Mouse (Mus musculus) gastrocnemius, postnatal 10 days (tissue): ENCODE data around the gene Rnase9. TPM values are rescaled to one million over a fixed set of nuclear protein-coding genes. Genes with fewer than 3 reads are reported as not detected.

Experiments used
- total RNA-seq, 2 experiments: library from RNA; stranded (reverse); gene quantifications; 2 replicates each; pipeline ENCODE4 v1.2.3; 2021

The Rnase9 gene
- total RNA-seq, 2 experiments from 2014 or later = not detected

Other genes with a start within 250 kb of the Rnase9 start
- not detected for gene Ccnb1ip1, start 234.1 kb downstream of the Rnase9 start, total RNA-seq
- 10 to 100 TPM; 14.0 to 20.2 TPM for gene Parp2, start 234.0 kb downstream of the Rnase9 start, total RNA-seq
- 10 to 100 TPM in 1 of 2 experiments, 1 to 10 TPM in 1; 9.6 to 11.1 TPM for gene Tep1, start 171.3 kb downstream of the Rnase9 start, total RNA-seq
- 100 to 1,000 TPM in 1 of 2 experiments, 10 to 100 TPM in 1; 50.4 to 106 TPM for gene Klhl33, start 144.4 kb downstream of the Rnase9 start, total RNA-seq
- gene Osgep, start 117.0 kb downstream of the Rnase9 start, total RNA-seq = 10 to 100 TPM; 45.2 to 48.4 TPM
- gene Apex1, start 116.9 kb downstream of the Rnase9 start, total RNA-seq = 10 to 100 TPM; 42.7 to 46.1 TPM
- gene Pip4p1, start 111.0 kb downstream of the Rnase9 start, total RNA-seq = 10 to 100 TPM; 16.4 to 20.3 TPM
- gene Pnp, start 110.8 kb downstream of the Rnase9 start, total RNA-seq = 1 to 10 TPM; 6.1 to 7.8 TPM
- gene Gm49342, start 97.4 kb downstream of the Rnase9 start, total RNA-seq = 1 to 10 TPM; 5.8 to 6.7 TPM
- gene Pnp2, start 85.9 kb downstream of the Rnase9 start, total RNA-seq = under 1 TPM; 0.52 to 0.56 TPM
- gene Rnase10, start 34.1 kb downstream of the Rnase9 start, total RNA-seq = under 1 TPM in 1 of 2 experiments, not detected in 1; 0.23 TPM
- not detected for gene Rnase11, start 8.3 kb upstream of the Rnase9 start, total RNA-seq
- not detected for gene Rnase12, start 15.8 kb upstream of the Rnase9 start, total RNA-seq
- gene Olfr750, start 32.6 kb upstream of the Rnase9 start, total RNA-seq = not detected
- gene Rnase4, start 49.2 kb upstream of the Rnase9 start, total RNA-seq = 10 to 100 TPM; 46.6 to 51.4 TPM
- gene Ang, start 49.3 kb upstream of the Rnase9 start, total RNA-seq = 1 to 10 TPM; 3.3 to 4.6 TPM
- not detected for gene Eddm3b, start 72.6 kb upstream of the Rnase9 start, total RNA-seq
- gene Rnase6, start 82.0 kb upstream of the Rnase9 start, total RNA-seq = 1 to 10 TPM in 1 of 2 experiments, under 1 TPM in 1; 0.61 to 1.0 TPM
- gene Rnase1, start 104.9 kb upstream of the Rnase9 start, total RNA-seq = not detected
- not detected for gene Rnase2b, start 120.4 kb upstream of the Rnase9 start, total RNA-seq
- gene Ang2, start 157.3 kb upstream of the Rnase9 start, total RNA-seq = under 1 TPM in 1 of 2 experiments, not detected in 1; 0.63 TPM
- gene Ear14, start 161.5 kb upstream of the Rnase9 start, total RNA-seq = not detected
- not detected for gene Rnase2a, start 214.2 kb upstream of the Rnase9 start, total RNA-seq